Mouse (Mus musculus): ENCODE measurements at regions not wholly inside any gene's neighbourhood (a gene's known extent, or its start where the extent isn't known, plus 50 kb on each side); places are given as distances from the start of the nearest gene placed in this dataset.

- Histone ChIP-seq H3K4me2 (no peak overlapping the region), H3K4me1 (peaks cover 23% of the 10 kb centered on the region), H3K27me3 (no peaks in the 10 kb centered on the region), H3K4me3 (no peak overlapping the region), H3K36me3 (no peaks in the 10 kb centered on the region), H3K9me3 (no peaks in the 10 kb centered on the region), H3K27ac (no peak overlapping the region), H3K9ac (no peak overlapping the region)
- 45% methylated on average over 4 of the region's 4 CpGs for WGBS
- no peak for ATAC-seq (ENCODE audit: insufficient number of reproducible peaks, insufficient read depth, low FRiP score, low TSS enrichment, low read depth)
Measured at GRCm38 (mm10) chr9:43899239-43899638, 143.9 kb upstream of the Thy1 start.

DNA sequence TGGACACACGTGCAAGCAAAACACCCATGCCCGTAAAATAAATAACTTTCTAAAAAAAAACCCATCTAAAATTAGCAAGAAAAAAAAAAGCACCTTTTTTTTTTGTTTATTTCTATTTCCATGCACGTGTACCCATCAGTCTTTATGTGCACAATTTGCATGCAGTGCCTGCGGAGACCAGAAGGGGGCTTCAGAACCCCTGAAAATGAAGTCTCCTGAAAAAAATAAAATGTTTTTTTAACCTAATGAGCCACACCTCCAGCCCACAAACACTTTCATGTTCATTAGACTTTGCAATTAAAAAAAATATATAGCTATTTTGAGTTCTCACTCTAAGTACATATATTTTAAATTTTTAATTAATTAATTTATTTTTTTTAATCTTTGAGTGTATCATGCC is 134.9 kb upstream of the Thy1 start:
- Histone ChIP-seq H3K9ac (no peak overlapping the region), H3K27ac (no peak overlapping the region), H3K9me3 (no peaks in the 10 kb centered on the region), H3K36me3 (no peaks in the 10 kb centered on the region), H3K4me3 (no peak overlapping the region), H3K27me3 (no peaks in the 10 kb centered on the region), H3K4me2 (no peak overlapping the region), H3K4me1 (peaks cover under 1% of the 10 kb centered on the region; the same call in 1 of the 2 replicates)
- 87% methylated on average over 4 of the region's 4 CpGs for WGBS
- no peak for ATAC-seq (ENCODE audit: insufficient number of reproducible peaks, insufficient read depth, low FRiP score, low TSS enrichment, low read depth)

DNA sequence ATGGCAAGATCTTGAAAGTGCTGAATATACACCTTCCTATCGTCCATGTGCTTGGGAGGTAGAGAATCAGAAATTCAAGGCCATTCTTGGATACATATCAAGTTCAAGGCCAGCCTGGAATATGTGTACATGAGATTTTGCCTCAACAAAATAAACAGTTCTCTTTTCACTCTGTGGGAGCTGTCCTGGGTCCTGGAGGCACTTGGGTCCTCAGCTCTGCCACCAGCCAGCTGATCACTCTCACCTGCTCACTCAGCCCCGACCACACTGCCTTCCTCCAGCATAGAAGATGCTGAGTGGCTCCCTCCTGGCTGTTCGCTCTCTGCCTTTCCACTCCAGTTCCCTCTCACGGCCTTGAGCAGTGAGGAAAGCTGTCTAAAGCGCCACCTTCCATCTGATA is 128.2 kb upstream of the Thy1 start:
- no peaks in the 10 kb centered on the region for H3K36me3 ChIP-seq
- no peaks in the 10 kb centered on the region for H3K9me3 ChIP-seq
- 59% methylated on average over 5 of the region's 5 CpGs for WGBS
- ATAC-seq (ENCODE audit: insufficient number of reproducible peaks, insufficient read depth, low FRiP score, low TSS enrichment, low read depth) = no peak
- H3K4me2 ChIP-seq = no peak overlapping the region
- peaks cover 32% of the 10 kb centered on the region for H3K27me3 ChIP-seq
- no peak overlapping the region for H3K9ac ChIP-seq
- H3K4me1 ChIP-seq = peaks cover 3% of the 10 kb centered on the region; the same call in 1 of the 2 replicates
- no peak overlapping the region for H3K27ac ChIP-seq
- no peak overlapping the region for H3K4me3 ChIP-seq

GRCm38 (mm10) chr9:43917467-43917866 is 125.7 kb upstream of the Thy1 start:
- ATAC-seq (ENCODE audit: insufficient number of reproducible peaks, insufficient read depth, low FRiP score, low TSS enrichment, low read depth) = no peak
- H3K4me3 ChIP-seq = no peak overlapping the region
- peaks cover 52% of the 10 kb centered on the region for H3K27me3 ChIP-seq
- no peak overlapping the region for H3K9ac ChIP-seq
- H3K27ac ChIP-seq = no peak overlapping the region
- WGBS = 25% methylated on average over 10 of the region's 10 CpGs
- H3K4me1 ChIP-seq = peaks cover 8% of the 10 kb centered on the region
- no peaks in the 10 kb centered on the region for H3K36me3 ChIP-seq
- H3K4me2 ChIP-seq = no peak overlapping the region
- H3K9me3 ChIP-seq = no peaks in the 10 kb centered on the region

DNA sequence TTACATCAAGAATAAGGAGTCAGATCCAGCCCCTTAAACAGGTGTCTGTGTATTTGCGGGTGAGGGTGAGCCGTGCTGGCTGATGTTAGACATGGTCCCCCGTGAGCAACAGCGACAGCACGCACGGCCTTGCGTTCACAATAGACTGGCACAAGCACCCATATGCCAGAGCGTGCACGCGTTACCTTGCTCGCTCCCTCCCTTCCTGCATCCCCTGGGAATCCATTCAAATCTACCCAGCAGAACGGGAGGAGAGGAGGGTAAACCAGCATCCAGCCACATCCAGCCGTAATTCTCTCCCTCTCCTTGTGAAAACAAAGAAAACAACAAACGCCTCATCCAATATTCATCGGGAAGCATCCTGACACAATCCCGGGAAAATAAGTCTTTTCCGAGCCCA is 124.2 kb upstream of the Thy1 start:
- H3K36me3 ChIP-seq = no peaks in the 10 kb centered on the region
- no peak overlapping the region for H3K4me3 ChIP-seq
- ATAC-seq (ENCODE audit: insufficient number of reproducible peaks, insufficient read depth, low FRiP score, low TSS enrichment, low read depth) = no peak
- no peak overlapping the region for H3K9ac ChIP-seq
- H3K9me3 ChIP-seq = no peaks in the 10 kb centered on the region
- no peak overlapping the region for H3K27ac ChIP-seq
- H3K4me2 ChIP-seq = no peak overlapping the region
- peaks cover 61% of the 10 kb centered on the region for H3K27me3 ChIP-seq
- peaks cover 8% of the 10 kb centered on the region for H3K4me1 ChIP-seq
- WGBS = 84% methylated on average over 17 of the region's 17 CpGs

DNA sequence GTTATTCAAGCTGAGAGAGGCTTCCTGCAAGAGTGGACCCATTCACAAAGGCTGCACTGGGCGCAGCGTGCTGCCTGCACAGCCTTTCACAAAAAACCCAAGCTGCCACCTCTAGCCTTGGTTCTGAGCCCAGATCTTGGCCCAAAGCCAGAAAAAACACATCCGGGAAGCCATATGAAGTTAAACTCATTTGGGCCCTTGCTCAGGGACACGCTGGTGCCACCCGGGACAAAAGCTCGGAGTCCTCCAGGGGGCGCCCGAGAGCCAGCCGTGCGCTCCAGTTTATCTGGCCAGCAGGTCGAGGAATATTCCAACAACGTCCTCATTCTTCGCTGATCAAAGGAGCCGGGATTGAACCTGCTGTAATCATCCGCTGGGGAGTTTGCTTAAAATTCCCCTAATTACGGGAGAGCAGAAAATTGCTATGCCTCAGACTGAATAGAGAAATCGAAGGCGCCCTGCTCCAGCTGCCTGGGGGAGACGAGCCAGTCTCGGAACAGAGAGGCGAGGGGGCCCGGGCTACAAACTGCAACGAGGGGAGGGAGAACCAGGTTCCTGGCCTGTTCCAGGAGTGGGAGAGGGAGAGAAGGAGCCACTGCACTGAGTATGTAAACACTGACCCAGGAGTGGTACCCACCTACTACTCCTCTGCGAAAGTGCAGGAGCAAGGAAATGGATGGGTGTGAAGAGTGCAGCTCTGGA is 123.0 kb upstream of the Thy1 start:
- no peak for ATAC-seq (ENCODE audit: insufficient number of reproducible peaks, insufficient read depth, low FRiP score, low TSS enrichment, low read depth)
- Histone ChIP-seq H3K4me1 (peaks cover 8% of the 10 kb centered on the region), H3K4me3 (no peak overlapping the region), H3K36me3 (no peaks in the 10 kb centered on the region), H3K27me3 (peaks cover 65% of the 10 kb centered on the region), H3K9ac (no peak overlapping the region), H3K9me3 (no peaks in the 10 kb centered on the region), H3K27ac (no peak overlapping the region), H3K4me2 (peak overlapping the region; percentile 33)
- WGBS = 7% methylated on average over 24 of the region's 24 CpGs

GRCm38 (mm10) chr9:43922231-43922630 is 121.0 kb upstream of the Thy1 start:
- no peak overlapping the region for H3K4me2 ChIP-seq
- H3K9ac ChIP-seq = no peak overlapping the region
- ATAC-seq (ENCODE audit: insufficient number of reproducible peaks, insufficient read depth, low FRiP score, low TSS enrichment, low read depth) = no peak
- no peaks in the 10 kb centered on the region for H3K36me3 ChIP-seq
- H3K4me3 ChIP-seq = no peak overlapping the region
- peaks cover 8% of the 10 kb centered on the region for H3K4me1 ChIP-seq
- peaks cover 60% of the 10 kb centered on the region for H3K27me3 ChIP-seq
- H3K27ac ChIP-seq = no peak overlapping the region
- H3K9me3 ChIP-seq = no peaks in the 10 kb centered on the region
- 62% methylated on average over 6 of the region's 6 CpGs for WGBS

- Histone ChIP-seq H3K4me2 (no peak overlapping the region), H3K27me3 (peaks cover 51% of the 10 kb centered on the region), H3K36me3 (no peaks in the 10 kb centered on the region), H3K27ac (no peak overlapping the region), H3K4me3 (no peak overlapping the region), H3K4me1 (peaks cover 8% of the 10 kb centered on the region), H3K9ac (no peak overlapping the region), H3K9me3 (no peaks in the 10 kb centered on the region)
- ATAC-seq (ENCODE audit: insufficient number of reproducible peaks, insufficient read depth, low FRiP score, low TSS enrichment, low read depth) = no peak
- WGBS = 44% methylated on average over 4 of the region's 4 CpGs
Measured at GRCm38 (mm10) chr9:43923088-43923487, 120.1 kb upstream of the Thy1 start.

DNA sequence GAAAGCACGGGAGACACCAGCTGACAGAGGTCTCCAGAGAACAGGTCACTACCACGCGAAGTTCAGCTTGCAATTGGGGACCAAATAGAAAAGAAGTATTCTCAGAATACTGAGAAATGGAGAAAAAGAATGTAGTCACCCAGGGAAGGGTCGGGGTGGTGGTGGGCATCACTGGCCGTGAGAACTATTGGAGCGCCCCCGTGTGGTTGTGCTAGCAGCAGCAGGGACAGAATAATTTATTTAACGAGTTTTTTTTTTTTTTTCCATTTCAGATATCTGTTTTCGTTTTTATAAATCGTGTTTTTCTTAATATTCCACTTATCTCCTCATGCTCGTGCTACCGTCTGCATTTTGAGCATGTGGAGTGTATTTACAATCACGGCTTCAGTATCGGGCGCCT is 118.4 kb upstream of the Thy1 start:
- no peak for ATAC-seq (ENCODE audit: insufficient number of reproducible peaks, insufficient read depth, low FRiP score, low TSS enrichment, low read depth)

DNA sequence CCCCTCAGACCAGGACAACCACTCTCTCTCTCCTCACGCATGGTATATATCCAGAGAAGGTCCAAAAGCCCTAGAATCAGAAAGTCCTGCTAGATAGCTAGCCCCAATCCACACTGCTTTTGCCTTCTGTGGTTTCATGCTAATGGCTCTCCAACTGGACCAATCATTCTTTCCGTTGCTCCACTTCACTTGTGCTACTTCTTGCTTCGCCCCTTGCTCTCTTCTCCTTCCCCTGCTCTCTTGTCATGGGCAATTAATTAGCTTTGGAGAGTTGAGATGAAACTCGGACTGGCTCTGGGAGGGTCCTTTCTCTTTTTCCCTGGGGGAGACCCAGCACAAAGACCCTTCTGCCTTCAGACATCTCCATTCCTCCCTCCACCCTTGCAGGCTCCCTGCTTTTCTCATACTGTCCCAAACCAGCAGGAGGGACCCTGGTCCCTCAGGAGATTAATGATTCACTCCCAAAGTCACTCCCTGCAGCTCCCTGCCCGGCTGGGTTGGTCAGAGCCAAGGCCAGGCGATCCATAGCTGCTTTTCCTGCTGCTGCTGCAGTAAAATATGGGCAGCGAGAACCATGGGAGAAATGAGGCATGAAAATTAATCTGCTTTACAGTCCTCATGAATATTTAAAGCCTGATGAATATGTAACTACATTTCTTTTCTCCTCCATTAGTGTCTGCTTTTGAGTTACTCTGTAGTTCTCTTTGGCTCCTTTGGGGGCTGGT is 113.7 kb upstream of the Thy1 start:
- WGBS = 36% methylated on average over 7 of the region's 7 CpGs
- Histone ChIP-seq H3K27me3 (peaks cover 16% of the 10 kb centered on the region), H3K9me3 (no peaks in the 10 kb centered on the region), H3K4me1 (0 out of 2 replicates have a peak, but pooled peaks cover 3% of the 10 kb centered on the region), H3K27ac (no peak overlapping the region), H3K4me3 (no peak overlapping the region), H3K9ac (no peak overlapping the region), H3K36me3 (no peaks in the 10 kb centered on the region), H3K4me2 (no peak overlapping the region)
- ATAC-seq (ENCODE audit: insufficient number of reproducible peaks, insufficient read depth, low FRiP score, low TSS enrichment, low read depth) = no peak

More for the DNA sequence above, 118.4 kb upstream of the Thy1 start:
- Histone ChIP-seq H3K4me2 (no peak overlapping the region), H3K27ac (no peak overlapping the region), H3K36me3 (no peaks in the 10 kb centered on the region), H3K9me3 (no peaks in the 10 kb centered on the region), H3K27me3 (peaks cover 35% of the 10 kb centered on the region), H3K4me3 (no peak overlapping the region), H3K9ac (no peak overlapping the region), H3K4me1 (peaks cover 10% of the 10 kb centered on the region)
- WGBS = 34% methylated on average over 15 of the region's 15 CpGs

DNA sequence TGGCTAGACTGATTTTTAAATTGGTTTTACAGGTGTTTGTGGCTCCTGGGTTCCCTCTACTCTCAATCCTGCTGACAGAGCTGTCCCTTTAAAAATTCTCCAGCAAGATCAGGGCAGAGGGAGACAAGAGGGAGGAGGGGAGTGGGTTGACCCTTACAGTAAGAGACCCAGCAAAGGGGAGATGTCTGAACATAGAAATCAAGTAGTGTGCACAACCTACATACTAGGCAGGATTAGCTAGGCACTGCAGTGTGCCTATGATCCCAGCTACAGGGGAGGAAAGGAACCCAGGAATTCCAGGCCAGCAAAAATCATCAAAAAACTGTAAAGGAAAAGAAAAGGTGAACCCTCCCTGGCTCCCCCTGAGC is 113.2 kb upstream of the Thy1 start:
- Histone ChIP-seq H3K9me3 (no peaks in the 10 kb centered on the region), H3K4me3 (no peak overlapping the region), H3K4me1 (0 out of 2 replicates have a peak, but pooled peaks cover 3% of the 10 kb centered on the region), H3K9ac (no peak overlapping the region), H3K36me3 (no peaks in the 10 kb centered on the region), H3K27me3 (peaks cover 15% of the 10 kb centered on the region), H3K27ac (no peak overlapping the region), H3K4me2 (no peak overlapping the region)
- ATAC-seq (ENCODE audit: insufficient number of reproducible peaks, insufficient read depth, low FRiP score, low TSS enrichment, low read depth) = no peak

DNA sequence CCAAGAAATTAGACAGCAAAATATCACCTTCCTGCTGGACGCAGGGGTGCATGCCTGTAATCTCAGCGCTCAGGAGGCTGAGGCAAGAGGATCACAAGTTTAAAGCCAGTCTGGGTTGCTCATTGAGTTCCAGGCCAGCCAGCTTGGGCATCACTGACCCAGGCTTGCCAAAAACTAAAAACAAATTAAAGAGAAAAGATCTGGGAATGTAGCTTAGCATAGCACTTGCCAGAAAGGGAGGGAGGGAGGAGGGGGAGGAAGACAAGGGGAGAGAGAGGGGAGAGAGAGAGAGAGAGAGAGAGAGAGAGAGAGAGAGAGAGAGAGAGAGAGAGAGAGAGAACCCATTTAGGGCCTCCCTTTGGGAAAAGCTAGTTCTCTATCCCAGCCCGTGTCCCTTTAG is 112.7 kb upstream of the Thy1 start:
- Histone ChIP-seq H3K4me1 (0 out of 2 replicates have a peak, but pooled peaks cover 3% of the 10 kb centered on the region), H3K4me3 (no peak overlapping the region), H3K27me3 (peaks cover 18% of the 10 kb centered on the region), H3K27ac (no peak overlapping the region), H3K9ac (no peak overlapping the region), H3K4me2 (no peak overlapping the region), H3K36me3 (no peaks in the 10 kb centered on the region), H3K9me3 (no peaks in the 10 kb centered on the region)
- WGBS = 66% methylated on average over 3 of the region's 3 CpGs
- ATAC-seq (ENCODE audit: insufficient number of reproducible peaks, insufficient read depth, low FRiP score, low TSS enrichment, low read depth) = no peak
